Mouse (Mus musculus) E14TG2a.4 (cell line): ENCODE results near the gene Clca2.
A peak's percentile ranks its signal among the peaks of the same experiment; 100 is the strongest.

Source experiments
- H3K27me3 ChIP-seq: 2 replicates; pipeline ENCODE4 v1.6.1; 2014; ENCODE audit warnings: low read length, control low read depth; ENCODE audit not compliant: insufficient read depth
- H3K36me3 ChIP-seq: 2 replicates; pipeline ENCODE4 v1.6.1; 2014; ENCODE audit warnings: low read length, control low read depth; ENCODE audit not compliant: insufficient read depth
- H3K4me1 ChIP-seq: replicated peaks from 2 replicates; pipeline ENCODE4 v1.6.1; 2014; ENCODE audit warnings: low read depth, low read length, control low read depth
- H3K4me3 ChIP-seq: replicated peaks from 2 replicates; pipeline ENCODE4 v1.5.1; 2014; ENCODE audit warnings: mild to moderate bottlenecking, low read length
- H3K9me3 ChIP-seq: 2 replicates; pipeline ENCODE4 v1.6.1; 2014; ENCODE audit warnings: low read length, control low read depth
- CTCF ChIP-seq: conservative IDR thresholded peaks from 2 replicates; pipeline ENCODE4 v1.5.1; 2014; ENCODE audit warnings: low read length
- NANOG ChIP-seq: IDR thresholded peaks from 2 replicates; pipeline ENCODE4 v1.6.1; 2014; ENCODE audit warnings: borderline replicate concordance, low read length, mixed read lengths
- POU5F1 ChIP-seq: IDR thresholded peaks from 2 replicates; pipeline ENCODE4 v1.6.1; 2014; ENCODE audit warnings: low read length, borderline replicate concordance

Clca2 gene

DNA sequence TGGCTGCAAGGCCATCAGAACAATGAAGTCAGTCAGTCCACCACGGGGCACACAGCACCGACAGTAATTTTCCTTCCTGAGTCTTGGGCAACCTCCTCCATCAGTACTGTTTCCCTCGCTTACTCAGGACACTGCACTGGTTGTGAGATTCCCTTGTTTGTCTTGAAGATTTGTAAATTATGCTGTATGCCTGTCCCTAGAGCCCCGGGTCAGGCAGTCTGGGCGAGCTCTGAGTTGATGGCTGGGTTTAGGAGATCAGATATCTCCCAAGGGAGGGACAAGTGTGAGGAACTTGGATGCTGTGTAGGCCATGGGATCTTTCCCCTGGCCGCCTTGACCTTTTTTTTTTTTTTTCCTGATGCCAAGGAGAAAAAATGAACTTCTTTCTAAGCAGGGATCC, at the start of gene Clca2:
TSS of gene Clca2 (minus strand) at position 153 of the 400 bp plus-strand sequence.
- Histone ChIP-seq H3K4me3 (no peak within 1 kb of the TSS), H3K27me3 (no peaks in the 10 kb centered on the region), H3K4me1 (no peaks in the 10 kb centered on the region), H3K36me3 (no peaks in the 10 kb centered on the region), H3K9me3 (no peaks in the 10 kb centered on the region)
- TF ChIP-seq CTCF: no peak
- TF ChIP-seq POU5F1: no peak
- TF ChIP-seq NANOG: no peak

DNA sequence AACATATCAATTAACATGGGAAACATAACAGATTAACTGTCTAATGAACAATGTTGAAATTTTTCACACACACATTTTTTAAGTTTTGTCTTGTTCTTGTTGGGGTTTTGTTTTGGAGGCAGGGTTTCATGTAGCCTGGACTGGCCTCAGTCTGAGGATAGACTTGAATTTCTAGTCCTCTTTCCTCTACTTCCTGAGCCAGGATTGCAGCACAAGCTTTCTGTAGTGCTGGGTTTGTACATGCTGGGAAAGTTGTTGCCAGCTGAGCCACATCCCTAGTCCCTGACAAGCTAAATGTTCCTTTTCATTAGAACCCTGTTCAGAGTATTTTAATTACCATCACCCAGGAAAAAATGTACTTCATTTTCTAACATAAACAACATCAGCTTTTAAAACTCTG, 48.7 kb upstream of the Clca2 start:
- Histone ChIP-seq H3K9me3 (no peaks in the 10 kb centered on the region), H3K27me3 (no peaks in the 10 kb centered on the region), H3K4me1 (peaks cover 7% of the 10 kb centered on the region; the same call in 1 of the 2 replicates), H3K36me3 (0 out of 2 replicates have a peak, but pooled peaks cover 8% of the 10 kb centered on the region), H3K4me3 (no peak overlapping the region)
- TF ChIP-seq POU5F1: no peak
- TF ChIP-seq NANOG: no peak
- TF ChIP-seq CTCF: no peak

DNA sequence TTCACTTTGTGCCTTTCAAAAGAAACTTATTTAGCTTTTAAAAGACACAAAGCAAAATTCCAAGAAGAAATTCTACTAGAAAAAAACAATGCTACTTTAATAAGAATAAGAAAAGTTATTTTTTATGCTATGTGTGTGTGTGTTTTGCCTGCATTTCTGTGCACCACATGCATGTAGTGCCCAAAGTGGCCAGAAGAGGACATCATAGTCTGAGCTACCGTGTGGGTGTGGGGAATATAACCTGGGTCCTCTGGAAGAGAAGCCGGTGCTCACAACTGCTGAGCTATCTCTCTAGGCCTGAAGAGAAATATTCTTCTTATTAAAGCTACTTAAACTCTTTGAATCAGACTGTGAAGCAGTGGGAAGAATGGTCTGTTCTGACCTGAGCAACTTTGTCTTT, 48.2 kb upstream of the Clca2 start:
- Histone ChIP-seq H3K27me3 (no peaks in the 10 kb centered on the region), H3K36me3 (0 out of 2 replicates have a peak, but pooled peaks cover 8% of the 10 kb centered on the region), H3K4me3 (no peak overlapping the region), H3K9me3 (no peaks in the 10 kb centered on the region), H3K4me1 (peaks cover 6% of the 10 kb centered on the region; the same call in 1 of the 2 replicates)
- TF ChIP-seq POU5F1 (no peak), NANOG (no peak), CTCF (peak; percentile 38)

DNA sequence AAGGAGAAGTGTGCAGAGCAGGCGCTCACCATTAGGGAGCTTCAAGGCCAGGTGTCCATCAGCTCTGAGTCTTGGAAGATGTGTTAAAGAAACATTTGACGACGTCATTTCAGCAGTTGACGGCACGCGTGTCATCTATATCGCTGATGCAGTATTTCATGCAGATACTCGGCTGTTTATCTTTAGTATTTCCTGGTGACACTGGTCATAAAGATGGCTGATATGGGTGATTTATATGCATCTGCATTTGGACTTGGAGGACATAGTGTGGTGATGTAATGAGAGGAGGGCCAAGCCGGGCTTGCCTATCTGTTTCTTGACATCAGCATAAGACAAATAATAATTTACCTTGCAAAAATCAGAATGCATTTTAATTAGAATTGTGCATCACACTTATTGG, 47.6 kb upstream of the Clca2 start:
- H3K36me3 ChIP-seq: 0 out of 2 replicates have a peak, but pooled peaks cover 8% of the 10 kb centered on the region
- no peak overlapping the region for H3K4me3 ChIP-seq
- peaks cover under 1% of the 10 kb centered on the region; the same call in 1 of the 2 replicates for H3K4me1 ChIP-seq
- TF ChIP-seq CTCF (no peak), POU5F1 (no peak), NANOG (no peak)
- no peaks in the 10 kb centered on the region for H3K9me3 ChIP-seq
- no peaks in the 10 kb centered on the region for H3K27me3 ChIP-seq

DNA sequence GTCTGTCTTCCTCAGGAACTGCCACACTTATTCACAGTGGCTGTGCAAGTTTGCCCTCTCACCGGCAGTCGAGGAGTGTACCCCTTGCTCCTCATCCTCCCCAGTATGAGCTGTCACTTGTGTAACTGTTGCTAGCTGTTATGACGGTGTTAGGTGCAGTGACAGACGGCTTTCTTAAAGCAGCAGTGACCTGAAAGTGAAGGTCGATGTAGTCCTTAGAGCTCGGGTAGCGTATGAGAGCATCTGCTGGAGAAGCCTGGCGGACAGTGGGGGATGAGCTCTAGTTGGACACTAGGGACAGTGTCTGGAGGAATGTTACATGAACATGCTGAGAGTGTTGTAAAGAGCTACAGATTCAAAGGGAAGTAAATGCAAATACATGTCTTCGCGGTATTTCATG, 44.6 kb upstream of the Clca2 start:
- 0 out of 2 replicates have a peak, but pooled peaks cover 1% of the 10 kb centered on the region for H3K36me3 ChIP-seq
- no peaks in the 10 kb centered on the region for H3K27me3 ChIP-seq
- TF ChIP-seq CTCF: no peak
- TF ChIP-seq NANOG: no peak
- no peak for TF ChIP-seq POU5F1
- no peaks in the 10 kb centered on the region for H3K9me3 ChIP-seq
- no peaks in the 10 kb centered on the region for H3K4me1 ChIP-seq
- H3K4me3 ChIP-seq: no peak overlapping the region

DNA sequence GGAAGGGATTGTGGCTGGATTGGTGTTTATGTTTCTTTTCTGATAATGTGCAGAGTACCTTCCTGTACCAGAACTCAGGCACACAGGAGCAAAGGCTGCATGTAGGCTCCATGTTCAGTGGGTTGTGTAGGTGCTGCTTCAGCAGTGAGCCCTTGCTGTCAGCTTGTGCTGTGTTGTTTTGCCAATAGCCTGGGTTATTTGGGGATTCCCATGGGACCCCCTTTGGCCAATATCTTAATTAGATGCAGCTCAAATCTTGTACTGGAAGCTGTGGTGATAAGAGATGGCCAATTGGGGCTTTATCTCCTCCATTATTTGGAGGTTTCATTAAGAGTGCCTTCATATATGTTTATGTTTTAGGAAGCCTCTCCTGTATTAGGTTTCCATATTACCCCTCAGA, 43.7 kb upstream of the Clca2 start:
- H3K27me3 ChIP-seq: no peaks in the 10 kb centered on the region
- TF ChIP-seq NANOG: no peak
- no peak for TF ChIP-seq CTCF
- TF ChIP-seq POU5F1: no peak
- no peak overlapping the region for H3K4me3 ChIP-seq
- H3K9me3 ChIP-seq: peaks cover 4% of the 10 kb centered on the region; the same call in 1 of the 2 replicates
- peaks cover 4% of the 10 kb centered on the region; the same call in 1 of the 2 replicates for H3K36me3 ChIP-seq
- H3K4me1 ChIP-seq: no peaks in the 10 kb centered on the region

DNA sequence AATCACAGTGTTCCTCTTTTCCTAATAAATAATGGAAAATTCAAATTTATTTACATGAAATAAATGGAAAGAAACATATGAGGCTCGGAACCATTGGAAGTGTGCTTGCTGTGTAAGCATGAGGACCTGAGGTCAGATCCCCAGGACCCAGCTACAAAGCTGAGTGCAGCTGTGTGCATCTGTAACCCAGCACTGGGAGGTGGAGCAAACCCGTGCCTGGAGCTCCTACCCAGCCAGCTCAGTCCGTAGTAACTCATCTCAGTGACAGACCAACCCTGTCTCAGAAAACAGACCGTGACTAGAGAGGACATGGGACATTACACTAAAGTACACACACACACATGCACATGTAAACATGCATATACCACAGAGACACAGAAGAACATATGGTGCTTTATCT, 41.0 kb upstream of the Clca2 start:
- no peaks in the 10 kb centered on the region for H3K4me1 ChIP-seq
- H3K36me3 ChIP-seq: peaks cover 9% of the 10 kb centered on the region; the same call in 1 of the 2 replicates
- H3K9me3 ChIP-seq: peaks cover 4% of the 10 kb centered on the region; the same call in 1 of the 2 replicates
- no peaks in the 10 kb centered on the region for H3K27me3 ChIP-seq
- no peak for TF ChIP-seq CTCF
- no peak for TF ChIP-seq NANOG
- no peak for TF ChIP-seq POU5F1
- no peak overlapping the region for H3K4me3 ChIP-seq

DNA sequence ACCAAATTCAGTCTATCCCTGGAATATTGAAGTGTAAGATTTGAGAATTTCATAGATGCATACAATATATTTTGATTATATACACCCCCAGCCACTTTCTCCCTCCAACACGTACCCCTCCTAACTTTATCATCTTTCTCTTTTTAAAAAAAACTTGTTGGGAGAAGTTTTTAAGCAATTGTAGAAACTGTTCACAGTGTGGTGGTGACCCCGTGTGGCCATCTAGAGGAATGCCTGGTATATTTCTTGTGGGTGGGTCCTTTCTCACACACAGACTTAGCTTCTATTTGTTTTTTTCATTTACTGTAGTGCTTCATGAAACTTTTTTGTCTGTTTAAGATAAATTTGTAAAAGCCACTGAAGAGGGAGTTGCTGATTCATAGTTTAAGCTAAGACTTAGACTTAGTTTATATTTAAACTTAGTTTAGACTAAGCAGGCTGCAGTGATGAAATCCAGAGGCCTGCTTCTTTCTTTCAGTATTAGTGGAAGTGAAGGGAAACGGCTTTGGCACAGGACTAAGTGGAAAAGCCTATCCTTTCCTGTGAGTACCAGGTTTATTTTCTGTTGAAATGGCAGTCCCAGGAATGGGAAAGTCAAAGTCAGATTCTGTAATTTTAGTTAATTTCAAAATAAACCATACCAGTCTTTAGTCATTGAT, 32.1 kb upstream of the Clca2 start:
- Histone ChIP-seq H3K4me3 (no peak overlapping the region), H3K4me1 (no peaks in the 10 kb centered on the region), H3K36me3 (peaks cover 17% of the 10 kb centered on the region), H3K27me3 (no peaks in the 10 kb centered on the region), H3K9me3 (no peaks in the 10 kb centered on the region)
- peak; percentile 51 for TF ChIP-seq CTCF
- no peak for TF ChIP-seq NANOG
- TF ChIP-seq POU5F1: no peak

DNA sequence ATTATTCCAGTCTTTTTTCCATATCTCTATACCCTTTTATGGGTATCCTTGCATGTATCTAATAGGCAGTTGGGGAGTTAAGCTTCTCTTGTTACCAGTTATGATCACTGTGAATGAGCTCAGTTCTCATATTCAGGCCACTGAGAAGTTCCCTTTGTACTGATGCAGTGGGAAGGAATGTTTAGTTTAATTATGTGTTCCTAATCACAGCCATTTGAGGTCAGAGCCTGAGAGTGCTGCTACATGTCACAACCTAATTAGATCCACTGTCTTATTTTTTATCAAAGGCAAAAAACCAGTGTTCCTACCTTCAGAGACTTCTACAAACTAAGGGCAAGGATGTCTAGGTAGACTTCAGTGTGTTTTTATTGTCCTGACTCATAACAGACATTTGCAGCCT, 30.1 kb upstream of the Clca2 start:
- H3K9me3 ChIP-seq: no peaks in the 10 kb centered on the region
- H3K27me3 ChIP-seq: no peaks in the 10 kb centered on the region
- peaks cover 22% of the 10 kb centered on the region for H3K36me3 ChIP-seq
- TF ChIP-seq NANOG (no peak), POU5F1 (no peak), CTCF (no peak)
- H3K4me1 ChIP-seq: no peaks in the 10 kb centered on the region
- no peak overlapping the region for H3K4me3 ChIP-seq
